Mouse (Mus musculus) liver, postnatal 0 days (tissue): ENCODE data around the gene Pax7. TPM values are rescaled to one million over a fixed set of nuclear protein-coding genes. Genes with fewer than 3 reads are reported as not detected.

Experiments
- ATAC-seq: fragments of 200-750 bp; cut with Nextera tagmentation; 2 replicates; pipeline ENCODE4 v1.8.0; 2017; ENCODE audit warnings: mild to moderate bottlenecking, moderate library complexity
- DNase-seq: peaks from one replicate; pipeline ENCODE4 v3.0.0-alpha.2; 2016
- H3K27ac ChIP-seq: fragments of 300-500 bp; sonication (generic); 2 replicates; pipeline ENCODE4 v1.5.1; 2014; ENCODE audit warnings: antibody characterized with exemption, moderate library complexity, mild to moderate bottlenecking, low read depth
- H3K27me3 ChIP-seq: fragments of 300-500 bp; sonication (generic); 2 replicates; pipeline ENCODE4 v1.6.1; 2014; ENCODE audit warnings: low read length, control low read depth, mixed read lengths; ENCODE audit not compliant: insufficient read depth
- H3K36me3 ChIP-seq: fragments of 300-500 bp; sonication (generic); replicated peaks from 2 replicates; pipeline ENCODE4 v1.6.1; 2014; ENCODE audit warnings: mild to moderate bottlenecking, control low read depth, low read length, moderate library complexity, mixed read lengths; ENCODE audit not compliant: insufficient read depth
- H3K4me1 ChIP-seq: fragments of 300-500 bp; sonication (generic); 2 replicates; pipeline ENCODE4 v1.6.1; 2014; ENCODE audit warnings: antibody characterized with exemption, mild to moderate bottlenecking, control low read depth; ENCODE audit not compliant: insufficient read depth
- H3K4me2 ChIP-seq: fragments of 300-500 bp; sonication (generic); 2 replicates; pipeline ENCODE4 v1.6.1; 2014; ENCODE audit warnings: low read depth, mild to moderate bottlenecking, low read length, moderate library complexity, mixed read lengths
- H3K4me3 ChIP-seq: fragments of 300-500 bp; sonication (generic); 2 replicates; pipeline ENCODE4 v1.5.1; 2014; ENCODE audit warnings: low read depth, low read length
- H3K9ac ChIP-seq: fragments of 300-500 bp; sonication (generic); replicated peaks from 2 replicates; pipeline ENCODE4 v1.6.1; 2014; ENCODE audit warnings: mild to moderate bottlenecking, moderate library complexity
- H3K9me3 ChIP-seq: fragments of 300-500 bp; sonication (generic); 2 replicates; pipeline ENCODE4 v1.6.1; 2016; ENCODE audit warnings: mild to moderate bottlenecking, control low read depth, low read length, mixed read lengths
- CTCF ChIP-seq: sonication (generic); IDR thresholded peaks from 2 replicates; pipeline ENCODE4 v1.5.1; 2016; ENCODE audit warnings: antibody characterized with exemption, low read depth
- EP300 ChIP-seq: IDR thresholded peaks from 2 replicates; pipeline ENCODE4 v1.6.1; 2016; ENCODE audit warnings: antibody characterized with exemption, low read depth, mild to moderate bottlenecking
- WGBS: fragments of 180-500 bp; shearing (Covaris S2); extraction: QIAGEN DNeasy Blood & Tissue Kit; methylation state at CpG from one replicate; pipeline ENCODE4 v1.1.7; 2014; ENCODE audit not compliant: insufficient replicate concordance; 5-methylcytosine and 5-hydroxymethylcytosine counted together
- polyA plus RNA-seq: library from polyadenylated mRNA; unstranded; fragments of >200 nt; fragmentation: Nextera tagmentation; extraction: Ambion mirVana; gene quantifications from 2 replicates; pipeline ENCODE4 v1.2.1, GENCODE M21; 2015

Pax7 gene
- polyA plus RNA-seq, 1 experiment from 2014 or later = not detected

DNA sequence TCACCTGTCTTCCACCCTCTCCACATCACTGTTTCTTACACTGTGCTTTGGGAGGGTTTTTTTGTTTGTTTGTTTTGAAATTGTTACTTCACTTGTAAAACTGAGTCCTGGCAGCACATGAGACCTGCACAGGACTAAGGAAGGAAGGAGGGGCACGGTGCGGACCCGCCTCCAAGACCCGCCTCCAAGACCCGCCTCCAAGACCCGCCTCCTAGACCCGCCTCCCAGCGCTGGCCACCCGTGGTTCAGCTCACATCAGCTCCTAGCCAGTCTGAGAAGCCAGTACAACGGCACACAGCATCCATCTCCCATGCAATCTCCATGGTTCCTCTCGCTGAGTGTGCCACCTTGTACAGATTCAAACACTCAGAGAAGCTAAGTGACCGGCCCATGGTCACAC is 38.4 kb upstream of the Pax7 start:
- Histone ChIP-seq H3K9ac (no peak overlapping the region), H3K9me3 (no peaks in the 10 kb centered on the region), H3K27me3 (0 out of 2 replicates have a peak, but pooled peaks cover 2% of the 10 kb centered on the region), H3K4me2 (no peak overlapping the region), H3K27ac (no peak overlapping the region), H3K4me1 (no peaks in the 10 kb centered on the region), H3K36me3 (no peaks in the 10 kb centered on the region), H3K4me3 (no peak overlapping the region)
- no peak for ATAC-seq
- TF ChIP-seq CTCF = no peak
- no peak for TF ChIP-seq EP300
- WGBS = 18% methylated on average over 12 of the region's 12 CpGs
- peak; percentile 26 for DNase-seq

DNA sequence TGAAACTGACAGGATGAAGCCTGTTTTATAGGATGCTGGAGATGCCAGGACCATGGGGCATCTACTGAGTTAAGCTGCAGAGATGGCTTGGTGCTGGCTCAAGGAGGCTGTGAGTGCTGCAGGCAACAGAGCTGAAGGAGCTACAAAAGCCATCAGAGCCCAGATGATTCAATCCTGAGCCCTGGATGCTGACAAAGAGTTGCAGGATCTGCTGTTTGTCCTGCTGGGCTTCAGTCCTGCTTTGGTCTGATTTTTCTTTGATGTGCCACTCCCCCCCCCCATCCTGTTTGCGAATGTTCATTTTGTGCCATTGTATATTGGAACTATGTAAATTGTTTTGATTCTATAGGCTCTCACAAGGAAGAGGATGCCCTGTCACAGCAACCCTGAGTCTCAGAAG is 29.9 kb upstream of the Pax7 start:
- H3K9me3 ChIP-seq = no peaks in the 10 kb centered on the region; the same call in 1 of the 2 replicates
- no peak overlapping the region for H3K4me3 ChIP-seq
- no peak overlapping the region for H3K9ac ChIP-seq
- H3K36me3 ChIP-seq = no peaks in the 10 kb centered on the region
- TF ChIP-seq EP300 (no peak), CTCF (no peak)
- H3K27ac ChIP-seq = no peak overlapping the region
- H3K27me3 ChIP-seq = peaks cover 3% of the 10 kb centered on the region; the same call in 1 of the 2 replicates
- 83% methylated on average over 1 of the region's 1 CpGs for WGBS
- ATAC-seq = no peak
- no peaks in the 10 kb centered on the region for H3K4me1 ChIP-seq
- no peak for DNase-seq
- H3K4me2 ChIP-seq = no peak overlapping the region

DNA sequence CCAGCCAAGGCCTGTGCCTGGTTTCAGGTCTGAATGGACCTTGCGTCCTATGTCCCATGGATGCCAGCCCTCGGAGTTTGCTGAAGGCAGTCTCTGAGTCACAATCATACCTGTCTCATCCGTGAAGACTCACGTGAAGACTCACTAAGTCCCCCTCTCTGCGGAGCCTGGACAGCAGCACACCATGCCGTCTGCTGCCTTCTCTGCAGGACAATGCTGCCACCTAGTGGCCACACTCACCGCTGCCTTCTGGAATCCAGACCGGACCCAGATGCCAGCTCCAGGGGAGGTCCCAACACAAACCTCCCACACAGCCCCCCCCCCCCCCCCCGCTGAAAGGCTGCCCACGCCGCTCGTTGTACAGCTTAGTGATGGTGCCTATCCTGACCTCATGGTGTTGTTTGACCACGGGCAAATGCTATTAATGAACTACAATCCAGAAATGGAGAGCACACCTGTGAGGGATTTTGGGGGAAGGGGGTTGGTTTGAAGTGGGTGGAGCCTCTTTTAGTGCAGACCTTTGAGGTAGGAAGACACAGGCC is 25.4 kb upstream of the Pax7 start:
- TF ChIP-seq EP300 (no peak), CTCF (peak; percentile 90)
- H3K27ac ChIP-seq = no peak overlapping the region
- DNase-seq = peak; percentile 88
- peaks cover 13% of the 10 kb centered on the region for H3K27me3 ChIP-seq
- H3K4me3 ChIP-seq = no peak overlapping the region
- WGBS = 4% methylated on average over 13 of the region's 13 CpGs
- no peak overlapping the region for H3K4me2 ChIP-seq
- no peaks in the 10 kb centered on the region for H3K36me3 ChIP-seq
- ATAC-seq = no peak
- H3K9ac ChIP-seq = no peak overlapping the region
- no peaks in the 10 kb centered on the region; the same call in 1 of the 2 replicates for H3K9me3 ChIP-seq
- no peaks in the 10 kb centered on the region for H3K4me1 ChIP-seq

- peaks cover 53% of the 10 kb centered on the region for H3K27me3 ChIP-seq
- DNase-seq = no peak
- no peaks in the 10 kb centered on the region for H3K4me1 ChIP-seq
- no peak for TF ChIP-seq EP300
- peak; percentile 41 for TF ChIP-seq CTCF
- no peak for ATAC-seq
- no peaks in the 10 kb centered on the region for H3K36me3 ChIP-seq
- no peak overlapping the region for H3K4me3 ChIP-seq
- H3K27ac ChIP-seq = no peak overlapping the region
- no peak overlapping the region for H3K9ac ChIP-seq
- 6% methylated on average over 24 of the region's 25 CpGs for WGBS
- H3K4me2 ChIP-seq = no peak overlapping the region
- H3K9me3 ChIP-seq = no peaks in the 10 kb centered on the region
Observed at GRCm38 (mm10) chr4:139852219-139853035, 19.1 kb upstream of the Pax7 start.

GRCm38 (mm10) chr4:139851387-139851786 is 18.1 kb upstream of the Pax7 start:
- H3K9ac ChIP-seq = no peak overlapping the region
- no peak for ATAC-seq
- 17% methylated on average over 15 of the region's 15 CpGs for WGBS
- no peak for DNase-seq
- no peak for TF ChIP-seq CTCF
- TF ChIP-seq EP300 = no peak
- no peak overlapping the region for H3K4me3 ChIP-seq
- no peaks in the 10 kb centered on the region for H3K36me3 ChIP-seq
- no peak overlapping the region for H3K4me2 ChIP-seq
- H3K27ac ChIP-seq = no peak overlapping the region
- no peaks in the 10 kb centered on the region for H3K9me3 ChIP-seq
- H3K4me1 ChIP-seq = no peaks in the 10 kb centered on the region
- H3K27me3 ChIP-seq = peaks cover 59% of the 10 kb centered on the region

DNA sequence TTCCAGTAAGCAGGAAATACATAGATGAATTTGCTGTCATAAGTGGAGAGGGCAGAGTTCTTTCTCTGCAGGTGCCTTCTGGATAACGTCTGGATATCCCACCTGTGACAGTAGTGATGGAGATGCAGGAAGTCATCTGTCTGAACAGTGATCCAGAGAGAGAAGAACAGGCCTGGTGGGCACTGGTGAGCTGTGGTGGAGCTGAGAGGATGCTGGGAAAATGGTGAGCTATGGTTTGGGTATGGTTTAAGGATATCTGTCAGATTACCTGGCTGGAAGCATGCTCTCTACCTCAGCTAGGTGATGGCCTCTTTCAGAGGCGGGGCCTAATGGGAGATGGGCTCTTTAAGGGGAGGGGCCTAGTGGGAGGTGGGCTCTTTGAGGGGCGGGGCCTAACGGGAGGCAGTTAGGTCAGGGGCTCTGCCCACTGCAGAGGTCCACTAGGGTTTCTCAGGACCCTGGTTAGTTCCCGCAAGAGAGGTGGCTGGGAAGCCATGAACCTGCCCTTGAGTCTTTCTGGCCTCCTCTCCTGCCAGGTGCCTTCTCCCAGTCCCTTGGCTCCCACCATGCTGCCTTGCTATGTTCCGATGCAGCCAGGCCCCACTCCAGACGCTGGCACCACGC is 17.3 kb upstream of the Pax7 start:
- 10% methylated on average over 8 of the region's 8 CpGs for WGBS
- Histone ChIP-seq H3K36me3 (no peaks in the 10 kb centered on the region), H3K9me3 (no peaks in the 10 kb centered on the region), H3K27ac (no peak overlapping the region), H3K27me3 (peaks cover 59% of the 10 kb centered on the region), H3K4me3 (no peak overlapping the region), H3K9ac (no peak overlapping the region), H3K4me2 (no peak overlapping the region), H3K4me1 (no peaks in the 10 kb centered on the region)
- TF ChIP-seq EP300 = no peak
- TF ChIP-seq CTCF = no peak
- ATAC-seq = no peak
- no peak for DNase-seq
